Mouse (Mus musculus) layer of hippocampus, adult 8-10 months (tissue): ENCODE measurements at regions not wholly inside any gene's neighbourhood (a gene's known extent, or its start where the extent isn't known, plus 50 kb on each side); places are given as distances from the start of the nearest gene placed in this dataset.

ENCODE experiments used
- DNase-seq, 2 experiments: peaks; one replicate each; pipeline ENCODE4 v3.0.0; 2022; ENCODE audit warnings: low spot score in 2 of 2

- no peak for DNase-seq
These were observed 462.2 kb downstream of the Pik3r1 start for GRCm38 (mm10) chr13:101305695-101306413.

DNA sequence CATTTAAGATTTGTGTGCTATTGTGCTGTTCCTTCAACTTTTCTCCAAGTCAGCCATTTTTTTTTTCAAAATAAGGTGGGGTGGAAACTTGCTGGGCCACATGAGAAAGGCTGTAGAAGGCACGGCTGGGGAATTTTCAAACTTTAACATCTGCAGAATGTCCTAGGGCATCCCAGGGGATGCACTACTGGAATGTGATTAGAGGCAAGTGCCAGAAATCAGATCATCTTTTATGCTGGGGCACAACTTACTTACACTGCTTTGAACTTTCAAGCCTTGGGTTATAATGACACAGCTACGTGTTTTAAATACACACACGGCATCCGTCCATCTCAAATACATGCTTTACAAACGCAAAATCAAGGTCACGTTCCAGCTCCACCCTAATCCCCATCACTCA lies 463.0 kb downstream of the Pik3r1 start:
- no peak for DNase-seq

DNA sequence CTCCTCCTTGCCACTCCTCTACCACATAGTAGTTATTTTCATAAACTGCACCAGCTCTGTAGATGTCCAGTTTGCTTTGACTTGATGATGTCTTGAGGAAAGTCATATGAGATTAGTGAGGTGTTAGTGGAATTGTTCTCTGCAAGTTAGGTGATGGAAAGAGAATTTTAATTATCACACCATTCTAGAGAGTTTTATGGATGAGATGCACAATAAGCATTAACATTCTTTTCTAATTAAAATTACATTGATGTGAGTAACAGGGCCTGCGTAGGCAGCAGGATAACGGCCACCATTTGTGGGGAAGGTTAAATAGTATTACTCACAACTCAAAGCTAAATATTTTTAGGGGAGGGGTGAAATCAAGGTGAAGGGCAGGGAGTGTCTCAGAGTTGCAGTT lies 466.7 kb downstream of the Pik3r1 start:
- no peak for DNase-seq

GRCm38 (mm10) chr13:101289407-101289806 lies 456.2 kb upstream of the Slc30a5 start:
- DNase-seq = no peak

- DNase-seq = no peak
These were observed 453.9 kb upstream of the Slc30a5 start for GRCm38 (mm10) chr13:101287131-101287530.

DNA sequence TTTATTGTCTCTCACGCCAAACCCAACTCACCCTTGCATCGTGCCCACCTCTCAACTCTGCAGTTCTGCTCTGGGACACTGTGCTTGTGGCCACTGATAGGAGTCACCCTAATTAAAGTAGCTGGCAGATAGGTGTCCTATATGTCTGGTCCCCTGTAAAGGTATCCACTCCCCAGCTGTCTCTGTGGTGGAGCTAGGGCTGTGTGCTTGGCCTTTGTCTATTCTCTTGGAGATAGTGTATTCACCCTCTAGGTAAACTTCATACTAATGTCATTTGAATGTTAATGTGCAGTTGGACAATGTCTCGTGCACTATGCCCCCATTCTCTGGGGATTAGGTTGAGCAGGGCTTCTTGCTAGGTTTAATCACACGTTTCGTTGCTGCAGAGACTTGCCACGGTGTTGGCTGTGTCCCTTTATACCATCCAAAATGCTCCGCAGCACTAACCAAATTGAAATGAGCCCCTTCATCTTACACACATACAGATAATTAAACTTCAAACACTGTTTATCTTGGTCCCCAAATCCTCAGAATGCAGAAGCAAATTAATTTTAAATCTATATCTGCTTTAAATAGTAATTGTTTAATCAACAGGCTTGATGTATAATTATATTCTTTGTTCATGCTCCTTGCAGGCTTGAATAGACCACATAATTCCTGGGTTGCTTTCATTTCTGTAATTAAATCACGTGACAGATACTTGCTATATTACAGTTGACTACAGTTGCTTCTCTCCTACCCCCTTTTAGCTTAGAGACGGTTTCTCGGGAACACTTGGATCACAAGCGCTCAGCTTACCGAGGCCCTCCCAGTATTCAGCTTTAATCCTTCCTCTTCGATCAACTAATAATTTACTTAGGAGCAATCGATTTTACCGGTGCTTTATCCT lies 453.0 kb upstream of the Slc30a5 start:
- DNase-seq = no peak

DNA sequence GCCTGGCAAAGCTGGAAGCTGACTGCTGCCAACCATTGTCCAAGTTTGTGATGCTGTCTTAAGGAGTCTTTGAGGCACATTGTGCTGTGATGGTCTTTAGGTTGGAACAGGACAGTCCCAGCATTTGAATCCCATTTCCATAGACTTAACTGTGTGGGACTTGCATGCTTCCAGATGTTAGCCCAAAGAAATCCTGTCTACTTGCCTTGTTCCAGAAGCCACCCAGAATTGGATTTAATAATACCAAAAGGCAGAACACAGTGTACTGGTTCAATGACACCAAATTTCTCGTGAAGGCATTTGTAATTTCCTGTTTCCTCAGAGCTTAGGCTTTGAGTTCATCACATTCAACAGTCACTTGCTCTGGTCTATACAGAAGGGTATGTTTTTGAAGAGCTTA lies 444.9 kb upstream of the Slc30a5 start:
- DNase-seq = no peak

DNA sequence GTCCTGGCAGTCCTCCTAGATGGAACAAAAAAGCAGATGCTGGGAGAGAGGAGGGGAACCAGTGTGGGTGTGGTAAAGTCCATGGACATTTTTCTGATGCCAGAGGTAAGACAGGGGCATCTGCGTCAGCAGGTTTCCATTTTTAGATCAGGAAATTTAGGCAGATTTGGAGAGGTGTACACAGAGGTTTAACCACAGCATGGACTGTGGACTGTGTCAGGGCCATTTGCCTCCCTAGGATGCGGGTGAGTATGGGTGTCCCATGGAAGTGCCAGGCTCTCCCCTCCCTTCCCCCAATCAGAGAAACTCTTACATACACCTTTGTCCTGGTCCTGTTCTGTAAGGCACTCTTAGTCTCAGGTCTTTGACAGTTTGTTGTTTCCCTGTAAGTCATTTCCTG lies 443.5 kb upstream of the Slc30a5 start:
- no peak for DNase-seq

GRCm38 (mm10) chr13:101274470-101275141 lies 441.4 kb upstream of the Slc30a5 start:
- no peak for DNase-seq

DNA sequence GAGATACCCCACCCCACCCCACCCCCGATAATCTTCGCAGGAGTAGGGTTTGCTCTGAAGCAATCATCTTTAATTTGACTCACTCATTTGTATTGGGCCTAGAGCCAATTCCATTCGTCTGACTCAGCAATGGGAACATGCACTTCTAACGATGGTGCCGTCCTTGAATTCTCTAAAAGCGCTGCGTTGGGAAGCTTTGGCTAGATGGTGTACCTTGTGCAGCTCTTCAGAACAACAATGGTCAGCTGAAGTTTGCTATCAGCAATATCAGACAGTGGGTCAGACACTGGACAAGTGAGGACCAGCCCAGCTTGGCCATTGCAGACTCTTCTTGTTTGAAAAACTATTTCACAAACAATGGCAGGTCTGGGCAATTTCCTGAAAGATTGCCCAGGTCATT lies 440.1 kb upstream of the Slc30a5 start:
- no peak for DNase-seq

- no peak for DNase-seq
These were observed 420.7 kb upstream of the Slc30a5 start for GRCm38 (mm10) chr13:101253698-101254468.

DNA sequence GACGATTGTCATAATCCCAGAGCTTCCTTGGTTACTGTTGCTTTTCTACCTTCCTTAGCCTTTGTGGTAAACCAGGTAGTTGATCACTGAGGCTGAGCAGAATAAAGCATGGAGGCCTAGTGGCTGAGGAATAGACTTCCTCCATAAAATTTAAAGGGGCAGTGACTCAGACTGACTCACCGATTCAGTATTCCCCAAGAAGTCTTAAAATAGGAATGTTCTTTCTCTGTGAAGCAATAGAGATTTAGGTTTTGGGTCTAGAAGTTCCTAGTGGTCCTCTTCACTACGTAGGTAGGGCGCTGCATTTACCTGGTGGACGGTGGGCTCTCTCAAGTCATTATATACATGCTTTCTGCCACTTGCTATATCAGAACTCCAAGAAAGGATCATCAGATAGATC lies 416.1 kb upstream of the Slc30a5 start:
- no peak for DNase-seq

GRCm38 (mm10) chr13:101244326-101244725 lies 411.1 kb upstream of the Slc30a5 start:
- no peak for DNase-seq

GRCm38 (mm10) chr13:101238860-101239259 lies 405.6 kb upstream of the Slc30a5 start:
- no peak for DNase-seq

GRCm38 (mm10) chr13:101237035-101237434 lies 403.8 kb upstream of the Slc30a5 start:
- DNase-seq = no peak

GRCm38 (mm10) chr13:101235846-101236245 lies 402.6 kb upstream of the Slc30a5 start:
- no peak for DNase-seq

DNA sequence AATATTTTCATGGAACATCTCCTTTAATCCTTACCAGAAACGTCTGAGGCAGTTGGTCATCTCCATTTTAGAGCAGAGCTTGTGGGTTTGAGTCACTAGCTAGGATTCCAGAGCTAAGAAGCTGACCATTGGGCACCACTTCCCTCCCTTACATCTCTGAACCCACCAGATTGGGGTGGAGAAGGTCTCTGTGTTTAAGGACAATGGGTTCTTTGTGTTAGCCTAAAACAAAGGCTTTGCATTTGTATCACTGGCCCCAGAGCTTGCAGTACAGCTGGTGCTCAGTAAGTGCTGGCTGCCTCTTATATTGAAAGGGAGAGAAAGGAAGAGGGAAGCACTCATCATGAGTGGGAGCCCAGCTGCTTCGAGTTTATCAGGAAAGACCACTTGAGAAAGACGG lies 401.9 kb upstream of the Slc30a5 start:
- DNase-seq = no peak

GRCm38 (mm10) chr13:101234550-101234949 lies 401.3 kb upstream of the Slc30a5 start:
- DNase-seq = no peak

DNA sequence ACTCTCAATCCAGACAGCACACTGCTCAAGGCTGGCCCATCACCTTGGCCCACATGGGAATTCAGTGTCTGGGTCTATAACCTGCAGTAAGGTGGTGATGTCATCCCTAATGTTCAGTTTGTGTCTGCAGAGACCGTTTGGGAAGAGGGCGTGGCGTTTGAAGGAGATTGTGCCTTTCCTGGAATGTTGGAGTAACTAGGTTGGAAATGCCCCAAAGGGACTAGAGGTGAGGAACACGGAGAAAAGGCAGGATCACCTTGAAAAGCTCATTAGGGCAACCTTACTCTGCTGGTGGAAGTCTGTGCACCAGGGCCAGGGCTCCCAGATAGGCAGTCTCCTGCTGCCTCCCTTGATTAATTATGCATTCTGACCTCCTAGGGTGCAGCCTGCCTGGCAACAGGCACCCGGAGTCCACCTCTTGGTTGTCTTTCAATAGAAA lies 400.6 kb upstream of the Slc30a5 start:
- peak in 1 of 2 experiments; percentile 34 for DNase-seq

GRCm38 (mm10) chr13:101233181-101233842 lies 400.1 kb upstream of the Slc30a5 start:
- DNase-seq = peak; percentile 78 to 88

- no peak for DNase-seq
These were observed 396.6 kb upstream of the Slc30a5 start for GRCm38 (mm10) chr13:101229861-101230260.
